Mouse (Mus musculus): ENCODE data around the gene Dscaml1.

- TF ChIP-seq EP300 (optimal IDR thresholded peaks at IDR 0.05) (no peak), CTCF (IDR thresholded peaks at IDR 0.05; ENCODE audit: low read depth) (no peak)
Measured at GRCm38 (mm10) chr9:45546902-45547578, 120.6 kb downstream of the Dscaml1 start.
